Mouse (Mus musculus) liver, postnatal 0 days (tissue): ENCODE results near the gene Ube2u.

Source experiments
- CTCF ChIP-seq: sonication (generic); IDR thresholded peaks from 2 replicates; pipeline ENCODE4 v1.5.1; 2016; ENCODE audit warnings: antibody characterized with exemption, low read depth
- EP300 ChIP-seq: IDR thresholded peaks from 2 replicates; pipeline ENCODE4 v1.6.1; 2016; ENCODE audit warnings: antibody characterized with exemption, low read depth, mild to moderate bottlenecking

DNA sequence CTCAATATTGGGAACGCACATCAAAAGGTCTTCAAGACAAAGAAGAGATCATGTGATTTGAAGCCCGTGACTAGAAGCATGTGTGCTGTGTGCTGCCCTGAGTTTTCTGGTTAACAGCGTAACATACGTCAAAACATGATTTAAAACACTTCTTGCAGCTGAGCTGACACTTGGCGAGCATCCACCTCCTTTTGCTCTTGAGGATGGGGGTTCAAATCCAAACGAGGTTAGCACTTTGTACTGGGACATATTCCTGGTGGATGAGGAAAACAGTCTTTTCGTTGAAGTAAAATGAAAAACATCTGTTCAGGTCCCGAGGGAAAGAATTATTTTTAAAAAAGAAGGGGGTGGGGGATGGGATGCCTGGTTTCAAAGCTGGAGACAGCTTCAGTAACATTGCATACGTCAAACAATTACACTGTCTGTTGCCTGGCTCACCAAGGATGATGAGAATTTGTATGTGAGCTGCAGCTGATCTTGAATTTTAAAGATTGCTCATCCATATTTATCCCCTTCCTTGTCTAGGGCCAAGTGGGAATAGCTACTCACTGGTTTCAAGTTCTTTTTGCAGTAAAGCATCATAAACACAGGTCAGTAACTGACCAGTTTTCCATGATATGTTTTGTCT lies 16.0 kb upstream of the Ube2u start:
- TF ChIP-seq EP300 (no peak), CTCF (no peak)
